Mouse (Mus musculus) hindbrain, embryonic 16.5 days (tissue): Measurements from ENCODE around the gene Mei4. TPM values are rescaled to one million over a fixed set of nuclear protein-coding genes. Genes with fewer than 3 reads are reported as not detected.

Experiments
- ATAC-seq: fragments of 200-750 bp; cut with Nextera tagmentation; 2 replicates; pipeline ENCODE4 v1.8.0; 2017; ENCODE audit warnings: moderate TSS enrichment, moderate library complexity
- H3K27ac ChIP-seq: fragments of 300-500 bp; sonication (generic); 2 replicates; pipeline ENCODE4 v1.5.1; 2014; ENCODE audit warnings: low read depth, mild to moderate bottlenecking, control low read depth, low read length, moderate library complexity
- H3K27me3 ChIP-seq: fragments of 300-500 bp; sonication (generic); replicated peaks from 2 replicates; pipeline ENCODE4 v1.6.1; 2014; ENCODE audit warnings: low read length; ENCODE audit not compliant: control insufficient read depth, insufficient read depth
- H3K36me3 ChIP-seq: fragments of 300-500 bp; sonication (generic); 2 replicates; pipeline ENCODE4 v1.6.1; 2014; ENCODE audit warnings: mild to moderate bottlenecking, low read length, moderate library complexity, mixed read lengths; ENCODE audit not compliant: control insufficient read depth, insufficient read depth
- H3K4me1 ChIP-seq: fragments of 300-500 bp; sonication (generic); 2 replicates; pipeline ENCODE4 v1.6.1; 2014; ENCODE audit warnings: low read depth, low read length; ENCODE audit not compliant: control insufficient read depth, insufficient read depth
- H3K4me2 ChIP-seq: fragments of 300-500 bp; sonication (generic); 2 replicates; pipeline ENCODE4 v1.6.1; 2014; ENCODE audit warnings: mild to moderate bottlenecking, low read length, control low read depth, moderate library complexity
- H3K4me3 ChIP-seq: fragments of 300-500 bp; sonication (generic); 2 replicates; pipeline ENCODE4 v1.5.1; 2014; ENCODE audit warnings: mild to moderate bottlenecking, low read length, control low read depth, moderate library complexity
- H3K9ac ChIP-seq: fragments of 300-500 bp; sonication (generic); 2 replicates; pipeline ENCODE4 v1.6.1; 2014; ENCODE audit warnings: low read depth, mild to moderate bottlenecking, control low read depth, low read length, moderate library complexity
- H3K9me3 ChIP-seq: fragments of 300-500 bp; sonication (generic); 2 replicates; pipeline ENCODE4 v1.6.1; 2014; ENCODE audit warnings: mild to moderate bottlenecking, low read length, moderate library complexity; ENCODE audit not compliant: control insufficient read depth
- WGBS: fragments of 180-500 bp; shearing (Covaris S2); extraction: QIAGEN DNeasy Blood & Tissue Kit; methylation state at CpG from one replicate; pipeline ENCODE4 v1.1.7; 2014; 5-methylcytosine and 5-hydroxymethylcytosine counted together
- polyA plus RNA-seq: library from polyadenylated mRNA; unstranded; fragments of >200 nt; fragmentation: Nextera tagmentation; extraction: Ambion mirVana; gene quantifications from 2 replicates; pipeline ENCODE4 v1.2.1, GENCODE M21; 2015

The Mei4 gene
- polyA plus RNA-seq, 1 experiment from 2014 or later = 2.6 TPM

- H3K9ac ChIP-seq = no peak overlapping the region
- no peaks in the 10 kb centered on the region for H3K36me3 ChIP-seq
- H3K27ac ChIP-seq = no peak overlapping the region
- no peak for ATAC-seq
- no peaks in the 10 kb centered on the region for H3K9me3 ChIP-seq
- no peak overlapping the region for H3K4me2 ChIP-seq
- 87% methylated on average over 4 of the region's 4 CpGs for WGBS
- no peaks in the 10 kb centered on the region for H3K4me1 ChIP-seq
- H3K27me3 ChIP-seq = no peaks in the 10 kb centered on the region
- no peak overlapping the region for H3K4me3 ChIP-seq
These were observed 77.1 kb downstream of the Mei4 start for GRCm38 (mm10) chr9:81940533-81940932.

GRCm38 (mm10) chr9:81945624-81946023 is 82.2 kb downstream of the Mei4 start:
- H3K36me3 ChIP-seq = no peaks in the 10 kb centered on the region
- H3K4me2 ChIP-seq = no peak overlapping the region
- WGBS = 78% methylated on average over 6 of the region's 6 CpGs
- ATAC-seq = no peak
- no peak overlapping the region for H3K27ac ChIP-seq
- no peaks in the 10 kb centered on the region for H3K9me3 ChIP-seq
- H3K4me3 ChIP-seq = no peak overlapping the region
- H3K9ac ChIP-seq = no peak overlapping the region
- H3K27me3 ChIP-seq = no peaks in the 10 kb centered on the region
- no peaks in the 10 kb centered on the region for H3K4me1 ChIP-seq

GRCm38 (mm10) chr9:81956858-81957257 is 93.4 kb downstream of the Mei4 start:
- Histone ChIP-seq H3K4me2 (no peak overlapping the region), H3K27ac (no peak overlapping the region), H3K27me3 (no peaks in the 10 kb centered on the region), H3K9ac (no peak overlapping the region), H3K36me3 (no peaks in the 10 kb centered on the region), H3K4me3 (no peak overlapping the region), H3K4me1 (no peaks in the 10 kb centered on the region), H3K9me3 (no peaks in the 10 kb centered on the region)
- WGBS = 84% methylated on average over 3 of the region's 3 CpGs
- no peak for ATAC-seq

- H3K9ac ChIP-seq = no peak overlapping the region
- no peak overlapping the region for H3K4me2 ChIP-seq
- 68% methylated on average over 2 of the region's 2 CpGs for WGBS
- H3K4me1 ChIP-seq = no peaks in the 10 kb centered on the region
- no peaks in the 10 kb centered on the region for H3K9me3 ChIP-seq
- no peak overlapping the region for H3K27ac ChIP-seq
- H3K27me3 ChIP-seq = no peaks in the 10 kb centered on the region
- no peaks in the 10 kb centered on the region for H3K36me3 ChIP-seq
- H3K4me3 ChIP-seq = no peak overlapping the region
- peak; percentile 85; the same call in 1 of the 2 replicates for ATAC-seq
These were observed 94.4 kb downstream of the Mei4 start for GRCm38 (mm10) chr9:81957842-81958241.

GRCm38 (mm10) chr9:81966765-81967164 is 103.3 kb downstream of the Mei4 start:
- Histone ChIP-seq H3K4me2 (no peak overlapping the region), H3K4me3 (no peak overlapping the region), H3K27me3 (no peaks in the 10 kb centered on the region), H3K9ac (no peak overlapping the region), H3K27ac (no peak overlapping the region), H3K36me3 (no peaks in the 10 kb centered on the region), H3K9me3 (no peaks in the 10 kb centered on the region), H3K4me1 (no peaks in the 10 kb centered on the region)
- no peak for ATAC-seq
- WGBS = 85% methylated on average over 1 of the region's 1 CpGs

GRCm38 (mm10) chr9:81968935-81969334 is 105.5 kb downstream of the Mei4 start:
- ATAC-seq = no peak
- Histone ChIP-seq H3K9me3 (no peaks in the 10 kb centered on the region), H3K4me3 (no peak overlapping the region), H3K27ac (no peak overlapping the region), H3K4me2 (no peak overlapping the region), H3K36me3 (no peaks in the 10 kb centered on the region), H3K27me3 (no peaks in the 10 kb centered on the region), H3K9ac (no peak overlapping the region), H3K4me1 (no peaks in the 10 kb centered on the region)
- WGBS = 65% methylated on average over 2 of the region's 2 CpGs

GRCm38 (mm10) chr9:81982461-81982860 is 119.0 kb downstream of the Mei4 start:
- Histone ChIP-seq H3K9ac (no peak overlapping the region), H3K9me3 (no peaks in the 10 kb centered on the region), H3K36me3 (no peaks in the 10 kb centered on the region), H3K4me1 (no peaks in the 10 kb centered on the region), H3K4me3 (no peak overlapping the region), H3K27ac (no peak overlapping the region), H3K4me2 (no peak overlapping the region), H3K27me3 (no peaks in the 10 kb centered on the region)
- 93% methylated on average over 3 of the region's 3 CpGs for WGBS
- no peak for ATAC-seq

GRCm38 (mm10) chr9:82012991-82013390 is 149.5 kb downstream of the Mei4 start:
- H3K4me2 ChIP-seq = no peak overlapping the region
- 83% methylated on average over 3 of the region's 3 CpGs for WGBS
- no peaks in the 10 kb centered on the region for H3K27me3 ChIP-seq
- H3K9me3 ChIP-seq = no peaks in the 10 kb centered on the region
- H3K4me1 ChIP-seq = no peaks in the 10 kb centered on the region
- H3K4me3 ChIP-seq = no peak overlapping the region
- H3K27ac ChIP-seq = no peak overlapping the region
- H3K36me3 ChIP-seq = no peaks in the 10 kb centered on the region
- no peak for ATAC-seq
- H3K9ac ChIP-seq = no peak overlapping the region

GRCm38 (mm10) chr9:82042515-82043056 is 179.1 kb downstream of the Mei4 start:
- 81% methylated on average over 1 of the region's 1 CpGs for WGBS
- H3K9me3 ChIP-seq = no peaks in the 10 kb centered on the region
- ATAC-seq = no peak

GRCm38 (mm10) chr9:82044517-82044916 is 181.0 kb downstream of the Mei4 start:
- Histone ChIP-seq H3K9ac (no peak overlapping the region), H3K36me3 (no peaks in the 10 kb centered on the region), H3K9me3 (no peaks in the 10 kb centered on the region), H3K27ac (no peak overlapping the region), H3K4me3 (no peak overlapping the region), H3K4me1 (no peaks in the 10 kb centered on the region), H3K27me3 (no peaks in the 10 kb centered on the region), H3K4me2 (no peak overlapping the region)
- WGBS = 71% methylated on average over 2 of the region's 2 CpGs
- ATAC-seq = no peak

More at GRCm38 (mm10) chr9:82042515-82043056, 179.1 kb downstream of the Mei4 start:
- no peak overlapping the region for H3K4me3 ChIP-seq
- no peaks in the 10 kb centered on the region for H3K27me3 ChIP-seq
- no peaks in the 10 kb centered on the region for H3K4me1 ChIP-seq
- no peak overlapping the region for H3K27ac ChIP-seq
- no peak overlapping the region for H3K9ac ChIP-seq
- no peak overlapping the region for H3K4me2 ChIP-seq
- no peaks in the 10 kb centered on the region for H3K36me3 ChIP-seq
